Comparison of ENCODE assay signal across 13 mouse cellular contexts in genomic region chr2:69015822-69016221, GRCm38 (mm10).
"Had no signal": no experiment of that assay in that cellular context is flagged by ENCODE, and none has a peak within 500 bp of the region (broad histone marks: within the 10 kb centered on the region; RNA-seq: fewer than 3 reads in every experiment).

No protein-coding gene starts in this region.

- H3K4me1 ChIP-seq: stomach, embryonic 15.5 days had no signal

- H3K9ac ChIP-seq: kidney, embryonic 15.5 days; limb, embryonic 13.5 days; lung, embryonic 14.5 days; neural tube, embryonic 12.5 days; stomach, embryonic 15.5 days had no signal

- H3K36me3 ChIP-seq: kidney, embryonic 15.5 days; limb, embryonic 13.5 days; midbrain, embryonic 10.5 days; neural tube, embryonic 12.5 days; stomach, embryonic 15.5 days had no signal

- H3K4me2 ChIP-seq: kidney, embryonic 15.5 days; limb, embryonic 13.5 days; lung, embryonic 14.5 days; neural tube, embryonic 12.5 days; stomach, embryonic 15.5 days had no signal

- H3K27ac ChIP-seq: kidney, embryonic 15.5 days; limb, embryonic 13.5 days; midbrain, embryonic 10.5 days; neural tube, embryonic 12.5 days; stomach, embryonic 15.5 days had no signal

- H3K27me3 ChIP-seq: kidney, embryonic 15.5 days; limb, embryonic 13.5 days; neural tube, embryonic 12.5 days; stomach, embryonic 15.5 days had no signal

- H3K4me3 ChIP-seq: kidney, embryonic 15.5 days; limb, embryonic 13.5 days; midbrain, embryonic 10.5 days; neural tube, embryonic 12.5 days; stomach, embryonic 15.5 days had no signal

- DNase-seq: kidney, postnatal 14 days; layer of hippocampus, postnatal 36 days; lung, embryonic 14.5 days; lung, postnatal 10 days; lung, postnatal 4 days; midbrain, embryonic 14.5 days; thymus, adult 2 months; thymus, postnatal 25 days had no signal

- H3K9me3 ChIP-seq: kidney, embryonic 15.5 days; limb, embryonic 13.5 days; midbrain, embryonic 10.5 days; neural tube, embryonic 12.5 days; stomach, embryonic 15.5 days had no signal
